Mouse (Mus musculus) heart, postnatal 0 days (tissue): ENCODE measurements around the gene Ppp1r14a.

Experiments
- CTCF ChIP-seq: IDR thresholded peaks from 2 replicates; pipeline ENCODE4 v1.5.1; 2016; ENCODE audit warnings: antibody characterized with exemption, control low read depth, low read depth
- EP300 ChIP-seq: IDR thresholded peaks from 2 replicates; pipeline ENCODE4 v1.6.1; 2016; ENCODE audit warnings: antibody characterized with exemption, low read depth

DNA sequence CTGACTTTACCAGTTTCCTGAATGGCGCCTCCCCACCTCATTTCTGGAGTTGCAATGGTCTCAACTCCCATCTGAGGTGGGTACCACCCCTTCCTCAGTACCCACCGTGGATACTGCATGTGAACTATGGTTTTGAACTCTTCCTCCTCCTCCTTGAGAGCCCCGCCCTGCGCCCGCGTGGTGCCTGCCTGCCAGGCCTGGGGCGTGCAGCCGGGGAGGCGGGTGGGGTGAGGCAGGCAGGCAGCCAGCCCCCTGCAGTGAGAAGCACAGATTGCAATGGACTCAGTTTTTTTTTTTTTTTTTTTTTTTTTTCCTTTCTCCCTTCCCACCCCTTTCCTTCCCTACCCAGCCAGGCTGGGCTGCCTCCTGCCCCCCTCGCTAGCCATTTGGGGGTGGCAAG, 27.9 kb downstream of the Ppp1r14a start:
- no peak for TF ChIP-seq CTCF
- TF ChIP-seq EP300 = no peak
